Mouse (Mus musculus): ENCODE data around the gene Fam24a. TPM values are rescaled to one million over a fixed set of nuclear protein-coding genes. Genes with fewer than 3 reads are reported as not detected.

The Fam24a gene
- total RNA-seq, 2 experiments from 2014 or later, result not detected

Other genes starting within 250 kb of the Fam24a start
- not detected for gene 4933402N03Rik, start 187.6 kb upstream of the Fam24a start, total RNA-seq (2021)
- not detected for gene 5430419D17Rik, start 159.5 kb upstream of the Fam24a start, total RNA-seq (2021)
- under 1 TPM; 0.17 to 0.28 TPM for gene Cuzd1, start 11.6 kb upstream of the Fam24a start, total RNA-seq (2021)
- not detected for gene Fam24b, start 4.3 kb upstream of the Fam24a start, total RNA-seq (2021)
- gene 2310057M21Rik, start 28.9 kb downstream of the Fam24a start, total RNA-seq (2021), result 10 to 100 TPM; 30.5 to 31.0 TPM
- gene Pstk, start 37.3 kb downstream of the Fam24a start, total RNA-seq (2021), result 10 to 100 TPM; 42.2 to 51.4 TPM
- 10 to 100 TPM; 43.8 to 51.4 TPM for gene Ikzf5, start 76.7 kb downstream of the Fam24a start, total RNA-seq (2021)
- 10 to 100 TPM; 68.2 to 70.0 TPM for gene Acadsb, start 76.7 kb downstream of the Fam24a start, total RNA-seq (2021)
- gene Hmx3, start 209.0 kb downstream of the Fam24a start, total RNA-seq (2021), result not detected
- gene Hmx2, start 214.9 kb downstream of the Fam24a start, total RNA-seq (2021), result not detected
- gene Bub3, start 226.4 kb downstream of the Fam24a start, total RNA-seq (2021), result 10 to 100 TPM; 52.9 to 56.1 TPM

Data from layer of hippocampus, postnatal 14 days (tissue).